Mouse (Mus musculus) heart, adult 2 months (tissue): ENCODE results near the gene Stx3.

ENCODE experiments used
- CTCF ChIP-seq: fragments of 200-600 bp; IDR thresholded peaks from 2 replicates; pipeline ENCODE4 v1.8.1; 2022; ENCODE audit warnings: antibody characterized with exemption, mild to moderate bottlenecking, moderate library complexity
- EP300 ChIP-seq: fragments of 200-500 bp; IDR thresholded peaks from 2 replicates; pipeline ENCODE4 v1.6.1; 2011; ENCODE audit warnings: low read depth, low read length, control low read depth; ENCODE audit not compliant: insufficient read depth
- POLR2A ChIP-seq: fragments of 200-500 bp; IDR thresholded peaks from 2 replicates; pipeline ENCODE4 v1.6.1; 2011; ENCODE audit warnings: mild to moderate bottlenecking, low read depth, low read length, control low read depth; ENCODE audit not compliant: insufficient read depth

DNA sequence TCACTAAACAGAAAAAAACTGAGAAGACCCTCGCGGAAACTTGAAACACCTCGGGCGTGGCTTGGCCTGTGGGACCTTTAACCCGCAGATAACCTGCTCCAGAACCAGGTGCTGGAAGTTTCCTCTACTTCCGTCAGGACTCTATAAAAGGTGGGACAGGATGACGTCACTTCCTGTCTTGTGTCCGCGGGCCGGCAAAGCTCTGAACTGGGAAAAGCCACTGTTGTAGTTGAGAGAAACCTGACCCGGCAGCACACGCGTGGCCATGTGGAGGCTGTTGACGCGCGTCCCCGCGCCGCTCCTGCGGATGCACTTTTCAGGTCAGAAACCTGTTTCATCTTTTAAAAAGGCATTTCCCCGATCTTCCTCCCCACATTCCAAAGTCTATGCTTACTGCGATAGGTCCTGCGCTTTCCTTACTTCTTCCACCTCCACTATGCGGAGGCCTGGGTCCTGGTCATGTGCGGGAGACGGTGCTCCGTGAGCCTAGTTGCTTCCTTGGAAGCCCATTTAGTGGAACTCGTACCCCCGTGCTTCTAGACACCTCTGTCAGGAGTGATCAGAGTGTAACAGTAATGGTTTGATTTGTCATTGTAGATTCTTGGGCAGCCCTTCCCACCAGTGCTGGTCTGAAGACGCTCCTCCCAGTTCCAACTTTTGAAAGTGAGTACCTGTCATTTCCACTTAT, 48.9 kb downstream of the Stx3 start, which contains the start of gene Mrpl16:
- TF ChIP-seq POLR2A = peak; percentile 78
- TF ChIP-seq CTCF = no peak
- TF ChIP-seq EP300 = 0 out of 2 replicates have a peak, but pooled peaks have one; percentile 9
